Mouse (Mus musculus) liver, embryonic 13.5 days (tissue): ENCODE results near the gene Islr2. TPM values are rescaled to one million over a fixed set of nuclear protein-coding genes. Genes with fewer than 3 reads are reported as not detected.

Source experiments
- ATAC-seq: fragments of 200-750 bp; cut with Nextera tagmentation; 2 replicates; pipeline ENCODE4 v1.8.0; 2017; ENCODE audit warnings: low read depth, mild to moderate bottlenecking, moderate number of reproducible peaks, moderate library complexity
- DNase-seq: peaks from one replicate; pipeline ENCODE4 v3.0.0; 2022
- H3K27ac ChIP-seq: fragments of 300-500 bp; sonication (generic); 2 replicates; pipeline ENCODE4 v1.5.1; 2015; ENCODE audit warnings: moderate library complexity, mild to moderate bottlenecking, inconsistent platforms
- H3K27me3 ChIP-seq: fragments of 300-500 bp; sonication (generic); 2 replicates; pipeline ENCODE4 v1.6.1; 2015; ENCODE audit warnings: mild to moderate bottlenecking, inconsistent platforms
- H3K36me3 ChIP-seq: fragments of 300-500 bp; sonication (generic); 2 replicates; pipeline ENCODE4 v1.6.1; 2015; ENCODE audit warnings: mild to moderate bottlenecking, inconsistent platforms
- H3K4me1 ChIP-seq: fragments of 300-500 bp; sonication (generic); replicated peaks from 2 replicates; pipeline ENCODE4 v1.6.1; 2015; ENCODE audit warnings: inconsistent platforms
- H3K4me2 ChIP-seq: fragments of 300-500 bp; sonication (generic); 2 replicates; pipeline ENCODE4 v1.6.1; 2015; ENCODE audit warnings: inconsistent platforms, mild to moderate bottlenecking, moderate library complexity
- H3K4me3 ChIP-seq: fragments of 300-500 bp; sonication (generic); replicated peaks from 2 replicates; pipeline ENCODE4 v1.5.1; 2015; ENCODE audit warnings: mild to moderate bottlenecking, inconsistent platforms
- H3K9ac ChIP-seq: fragments of 300-500 bp; sonication (generic); 2 replicates; pipeline ENCODE4 v1.6.1; 2015; ENCODE audit warnings: mild to moderate bottlenecking, inconsistent platforms
- H3K9me3 ChIP-seq: fragments of 300-500 bp; sonication (generic); replicated peaks from 2 replicates; pipeline ENCODE4 v1.6.1; 2016; ENCODE audit warnings: inconsistent platforms
- WGBS: fragments of 180-500 bp; shearing (Covaris S2); methylation state at CpG from one replicate; pipeline ENCODE4 v1.1.7; 2015; ENCODE audit not compliant: insufficient replicate concordance; 5-methylcytosine and 5-hydroxymethylcytosine counted together
- polyA plus RNA-seq: library from polyadenylated mRNA; unstranded; fragments of >200 nt; fragmentation: Nextera tagmentation; extraction: Ambion mirVana; gene quantifications from 2 replicates; pipeline ENCODE4 v1.2.1, GENCODE M21; 2015

Islr2 gene
- polyA plus RNA-seq, 1 experiment from 2014 or later: 0.03 TPM

DNA sequence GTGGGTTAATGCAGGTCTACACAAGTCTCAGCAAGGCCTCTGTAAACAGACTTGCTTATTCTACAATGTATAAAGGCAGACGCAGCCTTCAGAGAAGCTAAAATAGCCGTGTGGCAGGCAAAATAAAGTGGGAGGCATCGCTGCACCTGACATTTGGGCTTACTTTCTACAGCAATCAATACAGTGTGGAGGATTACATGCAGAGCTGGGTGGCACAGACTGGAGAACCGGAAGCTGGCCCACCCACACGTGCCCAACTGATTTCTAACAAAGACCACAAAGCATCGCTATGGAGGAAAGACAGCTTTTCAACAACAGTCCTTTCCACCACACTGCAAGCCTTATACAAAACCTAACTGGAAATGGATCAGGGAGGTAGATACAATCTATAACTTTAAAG lies 19.7 kb downstream of the Islr2 start:
- no peak overlapping the region for H3K4me3 ChIP-seq
- H3K27me3 ChIP-seq: no peaks in the 10 kb centered on the region
- no peaks in the 10 kb centered on the region for H3K9me3 ChIP-seq
- no peak for DNase-seq
- no peak overlapping the region for H3K9ac ChIP-seq
- no peaks in the 10 kb centered on the region for H3K36me3 ChIP-seq
- H3K4me1 ChIP-seq: no peaks in the 10 kb centered on the region
- H3K4me2 ChIP-seq: no peak overlapping the region
- ATAC-seq: no peak
- no peak overlapping the region for H3K27ac ChIP-seq
- 64% methylated on average over 6 of the region's 6 CpGs for WGBS

- Histone ChIP-seq H3K4me2 (no peak overlapping the region), H3K36me3 (no peaks in the 10 kb centered on the region), H3K9me3 (no peaks in the 10 kb centered on the region), H3K4me1 (no peaks in the 10 kb centered on the region), H3K4me3 (no peak overlapping the region), H3K9ac (no peak overlapping the region), H3K27me3 (no peaks in the 10 kb centered on the region), H3K27ac (no peak overlapping the region)
- no peak for ATAC-seq
- WGBS: 73% methylated on average over 2 of the region's 2 CpGs
- DNase-seq: no peak
These were observed 24.7 kb downstream of the Islr2 start for GRCm38 (mm10) chr9:58179390-58179789.

DNA sequence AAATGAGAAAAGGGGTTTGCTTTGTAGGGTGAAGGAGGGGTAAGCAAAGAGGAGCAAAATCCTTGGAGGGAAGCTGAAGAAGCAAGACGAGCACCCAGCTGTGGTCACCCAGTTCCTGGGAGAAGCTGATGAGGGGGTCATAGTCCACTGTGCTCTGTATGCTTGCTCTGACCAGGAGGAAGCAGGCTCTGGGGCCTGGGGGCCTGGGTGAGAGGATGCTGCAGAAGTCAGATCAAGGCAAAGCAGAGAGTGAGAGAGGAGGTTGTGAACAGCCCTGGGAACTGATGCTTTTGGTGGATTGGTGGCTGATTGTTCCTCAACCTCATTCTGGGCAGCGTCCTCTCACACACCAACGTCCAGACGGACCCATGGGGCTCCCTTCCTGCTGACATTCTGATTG lies 27.0 kb downstream of the Islr2 start:
- Histone ChIP-seq H3K4me1 (no peaks in the 10 kb centered on the region), H3K4me3 (no peak overlapping the region), H3K27ac (no peak overlapping the region), H3K4me2 (no peak overlapping the region), H3K36me3 (no peaks in the 10 kb centered on the region), H3K9ac (no peak overlapping the region), H3K9me3 (no peaks in the 10 kb centered on the region), H3K27me3 (no peaks in the 10 kb centered on the region)
- whole genome bisulfite sequencing: 48% methylated on average over 4 of the region's 4 CpGs
- ATAC-seq (no peak), DNase-seq (no peak)

DNA sequence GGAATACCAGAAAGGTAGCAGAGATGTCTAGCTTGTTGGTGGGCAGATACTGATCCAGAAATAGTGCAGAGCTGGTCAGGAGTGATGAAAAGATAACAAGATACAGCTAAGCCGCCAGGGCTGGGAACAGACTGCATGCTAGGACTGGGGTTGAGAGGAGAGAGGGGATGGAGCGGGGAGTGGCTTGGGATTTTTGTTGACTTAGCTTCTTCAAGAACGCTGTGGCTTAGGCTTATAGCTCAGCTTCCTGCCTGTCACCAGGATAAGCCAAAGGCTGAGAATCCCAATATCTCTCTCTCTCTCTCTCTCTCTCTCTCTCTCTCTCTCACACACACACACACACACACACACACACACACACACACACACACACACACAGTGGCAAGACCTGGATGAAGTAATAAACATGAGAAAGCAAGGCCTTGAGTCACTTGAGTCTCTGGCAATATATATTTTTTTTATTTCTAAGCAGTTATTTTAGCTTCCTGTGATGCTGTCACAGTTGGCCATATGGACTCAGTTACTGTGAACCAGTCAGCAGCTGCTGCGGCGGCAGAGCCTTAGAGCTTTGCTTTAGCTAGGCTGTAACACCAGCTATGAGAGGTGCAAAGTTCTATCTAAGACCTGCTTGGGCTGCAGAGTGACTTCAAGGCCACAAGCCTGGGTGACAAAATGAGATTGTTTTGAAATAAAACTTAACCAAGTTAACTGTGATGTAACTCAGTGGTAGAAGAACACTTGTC lies 28.2 kb downstream of the Islr2 start:
- DNase-seq: no peak
- no peak for ATAC-seq

GRCm38 (mm10) chr9:58174818-58175251 lies 29.3 kb downstream of the Islr2 start:
- Histone ChIP-seq H3K4me2 (no peak overlapping the region), H3K9me3 (no peaks in the 10 kb centered on the region), H3K36me3 (no peaks in the 10 kb centered on the region), H3K27me3 (no peaks in the 10 kb centered on the region), H3K9ac (no peak overlapping the region), H3K27ac (no peak overlapping the region), H3K4me1 (no peaks in the 10 kb centered on the region), H3K4me3 (no peak overlapping the region)
- DNase-seq (no peak), ATAC-seq (no peak)
- WGBS: 45% methylated on average over 5 of the region's 5 CpGs

More for the DNA sequence above, 28.2 kb downstream of the Islr2 start:
- H3K9me3 ChIP-seq: no peaks in the 10 kb centered on the region
- no peak overlapping the region for H3K4me2 ChIP-seq
- no peak overlapping the region for H3K27ac ChIP-seq
- no peaks in the 10 kb centered on the region for H3K36me3 ChIP-seq
- no peak overlapping the region for H3K4me3 ChIP-seq
- no peak overlapping the region for H3K9ac ChIP-seq
- no peaks in the 10 kb centered on the region for H3K27me3 ChIP-seq
- 53% methylated on average over 5 of the region's 5 CpGs for WGBS
- no peaks in the 10 kb centered on the region for H3K4me1 ChIP-seq

GRCm38 (mm10) chr9:58172863-58173262 lies 31.3 kb downstream of the Islr2 start:
- no peaks in the 10 kb centered on the region for H3K36me3 ChIP-seq
- no peaks in the 10 kb centered on the region for H3K27me3 ChIP-seq
- H3K27ac ChIP-seq: no peak overlapping the region
- no peak overlapping the region for H3K4me2 ChIP-seq
- DNase-seq: no peak
- H3K4me1 ChIP-seq: no peaks in the 10 kb centered on the region
- ATAC-seq: no peak
- H3K4me3 ChIP-seq: no peak overlapping the region
- H3K9ac ChIP-seq: no peak overlapping the region
- H3K9me3 ChIP-seq: no peaks in the 10 kb centered on the region
- WGBS: 59% methylated on average over 2 of the region's 2 CpGs

DNA sequence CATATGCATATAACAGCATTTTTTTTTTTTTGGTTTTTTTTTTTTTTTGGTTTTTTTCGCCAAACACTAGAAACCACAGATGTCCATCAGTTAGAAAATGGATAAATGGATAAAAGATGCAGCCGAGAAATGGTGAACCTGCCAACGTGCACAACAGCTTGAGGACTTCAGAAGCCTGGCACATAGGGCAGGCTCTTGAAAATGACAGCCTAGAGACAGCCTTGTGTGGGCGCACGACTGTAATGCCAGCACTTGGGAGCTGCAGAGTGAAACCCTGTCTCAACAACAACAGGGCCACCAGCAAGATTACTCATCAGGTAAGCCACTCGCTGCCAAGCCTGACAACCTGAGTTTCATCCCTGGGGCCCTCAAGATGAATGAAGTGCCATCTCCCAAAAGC lies 34.7 kb downstream of the Islr2 start:
- H3K36me3 ChIP-seq: no peaks in the 10 kb centered on the region
- no peak overlapping the region for H3K4me2 ChIP-seq
- H3K27me3 ChIP-seq: no peaks in the 10 kb centered on the region
- H3K9me3 ChIP-seq: no peaks in the 10 kb centered on the region
- no peak overlapping the region for H3K9ac ChIP-seq
- DNase-seq (no peak), ATAC-seq (no peak)
- 65% methylated on average over 6 of the region's 6 CpGs for WGBS
- no peaks in the 10 kb centered on the region for H3K4me1 ChIP-seq
- no peak overlapping the region for H3K4me3 ChIP-seq
- H3K27ac ChIP-seq: no peak overlapping the region

DNA sequence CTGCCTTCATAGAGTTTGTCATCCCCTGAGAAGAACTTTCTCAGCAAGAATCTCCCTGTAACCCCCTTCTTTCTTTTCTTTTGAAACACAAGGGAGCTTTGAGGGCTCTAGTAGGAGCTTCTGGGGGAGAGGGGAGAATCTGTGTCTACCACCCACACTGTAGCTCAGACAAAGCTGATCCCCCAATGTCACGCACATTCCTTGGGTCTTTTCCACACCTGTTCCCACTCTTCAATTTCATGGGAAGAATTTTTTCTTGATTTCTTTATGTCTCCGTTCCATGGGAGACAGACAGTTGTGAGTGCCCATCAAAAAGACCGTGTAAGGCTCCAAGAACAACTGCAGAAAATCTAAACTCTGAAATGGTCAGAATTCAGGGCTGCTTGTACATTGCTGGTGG lies 35.2 kb downstream of the Islr2 start:
- no peaks in the 10 kb centered on the region for H3K4me1 ChIP-seq
- no peaks in the 10 kb centered on the region for H3K9me3 ChIP-seq
- WGBS: 56% methylated on average over 3 of the region's 3 CpGs
- no peak overlapping the region for H3K4me2 ChIP-seq
- DNase-seq: no peak
- no peak overlapping the region for H3K4me3 ChIP-seq
- no peak for ATAC-seq
- no peaks in the 10 kb centered on the region for H3K36me3 ChIP-seq
- H3K27ac ChIP-seq: no peak overlapping the region
- no peak overlapping the region for H3K9ac ChIP-seq
- no peaks in the 10 kb centered on the region for H3K27me3 ChIP-seq

- Histone ChIP-seq H3K4me2 (no peak overlapping the region), H3K4me1 (no peaks in the 10 kb centered on the region), H3K27me3 (no peaks in the 10 kb centered on the region), H3K4me3 (no peak overlapping the region), H3K36me3 (no peaks in the 10 kb centered on the region), H3K9ac (no peak overlapping the region), H3K9me3 (no peaks in the 10 kb centered on the region), H3K27ac (no peak overlapping the region)
- DNase-seq: no peak
- WGBS: 54% methylated on average over 1 of the region's 1 CpGs
- ATAC-seq: no peak
These were observed 38.3 kb downstream of the Islr2 start for GRCm38 (mm10) chr9:58165779-58166178.

DNA sequence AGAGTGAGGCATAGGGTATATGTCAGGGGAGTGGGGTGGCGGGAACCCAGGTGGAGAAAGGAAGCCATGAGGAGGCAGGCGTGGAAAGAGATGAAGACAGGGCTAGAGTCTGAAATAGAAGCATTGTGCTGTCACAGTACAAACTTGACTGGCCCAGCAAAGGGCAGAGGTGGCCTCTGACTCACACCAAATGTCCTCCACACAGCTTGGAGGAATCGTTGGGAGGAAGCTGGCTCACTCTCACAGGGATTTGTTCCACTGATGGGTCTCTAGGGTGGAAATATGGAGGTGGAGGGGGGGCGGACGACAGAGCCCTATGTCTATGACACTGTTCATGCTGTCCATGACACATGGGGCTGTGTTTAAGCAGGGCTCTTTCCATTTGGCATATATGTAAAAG lies 41.0 kb downstream of the Islr2 start:
- DNase-seq (no peak), ATAC-seq (no peak)
- Histone ChIP-seq H3K27me3 (no peaks in the 10 kb centered on the region; the same call in 1 of the 2 replicates), H3K4me2 (no peak overlapping the region), H3K9me3 (no peaks in the 10 kb centered on the region), H3K4me1 (no peaks in the 10 kb centered on the region), H3K9ac (no peak overlapping the region), H3K4me3 (no peak overlapping the region), H3K27ac (no peak overlapping the region), H3K36me3 (no peaks in the 10 kb centered on the region)
- WGBS: 52% methylated on average over 5 of the region's 5 CpGs

DNA sequence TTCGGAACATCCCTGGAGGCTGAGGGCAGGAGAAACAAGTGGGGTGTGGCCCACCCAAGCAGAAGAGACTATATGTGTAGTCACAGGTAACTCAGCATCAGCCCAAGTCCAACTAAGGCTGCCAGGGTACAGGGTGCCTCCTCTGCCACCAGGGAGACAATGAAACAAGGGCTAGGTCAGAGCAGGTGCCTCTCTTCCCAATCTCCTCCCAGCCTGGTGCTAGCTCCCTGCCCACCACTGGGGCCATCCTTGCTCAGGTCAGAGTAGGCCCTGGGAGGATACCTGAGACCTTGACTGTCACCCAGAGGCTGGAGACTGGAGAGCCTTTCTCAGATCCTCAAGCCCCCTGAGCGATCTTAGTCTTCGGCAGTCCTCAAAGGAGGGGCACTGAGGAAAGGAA lies 41.9 kb downstream of the Islr2 start:
- Histone ChIP-seq H3K4me1 (no peaks in the 10 kb centered on the region), H3K9ac (no peak overlapping the region), H3K4me3 (no peak overlapping the region), H3K4me2 (no peak overlapping the region), H3K9me3 (no peaks in the 10 kb centered on the region), H3K27ac (no peak overlapping the region), H3K36me3 (no peaks in the 10 kb centered on the region), H3K27me3 (no peaks in the 10 kb centered on the region; the same call in 1 of the 2 replicates)
- DNase-seq (no peak), ATAC-seq (no peak)
- WGBS: 64% methylated on average over 3 of the region's 3 CpGs

GRCm38 (mm10) chr9:58160315-58160714 lies 43.8 kb downstream of the Islr2 start:
- Histone ChIP-seq H3K4me3 (no peak overlapping the region), H3K9ac (no peak overlapping the region), H3K4me2 (no peak overlapping the region), H3K27me3 (no peaks in the 10 kb centered on the region; the same call in 1 of the 2 replicates), H3K36me3 (no peaks in the 10 kb centered on the region), H3K27ac (no peak overlapping the region), H3K4me1 (no peaks in the 10 kb centered on the region), H3K9me3 (no peaks in the 10 kb centered on the region)
- WGBS: 24% methylated on average over 5 of the region's 5 CpGs
- ATAC-seq: no peak
- no peak for DNase-seq
